Mouse (Mus musculus) spleen, adult 2 months (tissue): ENCODE results near the gene Coro1c.

Experiments used
- CTCF ChIP-seq: fragments of 200-500 bp; IDR thresholded peaks from 2 replicates; pipeline ENCODE4 v1.5.1; 2011; ENCODE audit warnings: mild to moderate bottlenecking, inconsistent platforms; ENCODE audit not compliant: insufficient read depth, insufficient read length, insufficient replicate concordance; ENCODE audit errors: extremely low read depth
- POLR2A ChIP-seq: fragments of 200-500 bp; IDR thresholded peaks from 2 replicates; pipeline ENCODE4 v1.6.1; 2011; ENCODE audit warnings: low read depth, low read length, inconsistent platforms

- TF ChIP-seq CTCF, result no peak
- TF ChIP-seq POLR2A, result no peak
Measured at GRCm38 (mm10) chr5:113881136-113881535, 27.4 kb downstream of the Coro1c start.
